Mouse (Mus musculus): ENCODE results near the gene S100a13.

DNA sequence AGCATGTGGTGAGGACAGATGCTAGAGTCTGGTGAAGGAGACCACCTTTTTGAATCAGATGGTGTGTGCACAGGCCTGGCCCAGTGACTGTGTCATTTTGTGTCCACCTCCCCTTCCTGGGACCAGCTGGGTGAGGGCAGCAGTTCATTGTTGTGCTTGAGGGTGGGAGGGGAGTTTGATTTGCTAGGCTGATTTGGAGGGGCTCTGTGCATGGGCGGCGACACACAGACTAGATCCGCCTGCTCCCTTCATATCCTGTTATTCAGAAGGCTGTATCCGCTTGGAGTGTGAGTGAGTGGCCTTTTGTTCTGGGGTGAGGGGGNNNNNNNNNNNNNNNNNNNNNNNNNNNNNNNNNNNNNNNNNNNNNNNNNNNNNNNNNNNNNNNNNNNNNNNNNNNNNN, 26.7 kb downstream of the S100a13 start:
- TF ChIP-seq CTCF (IDR thresholded peaks at IDR 0.05; ENCODE audit: low read depth, low read length) (no peak), POLR2A (IDR thresholded peaks at IDR 0.05; ENCODE audit: borderline replicate concordance, low read depth, low read length) (no peak)
